Mouse (Mus musculus) left cerebral cortex, postnatal 36 days (tissue): ENCODE measurements around the gene Adam21. TPM values are rescaled to one million over a fixed set of nuclear protein-coding genes. Genes with fewer than 3 reads are reported as not detected.
A peak's percentile ranks its signal among the peaks of the same experiment; 100 is the strongest.
"Not testable (repeated sequence)": the region's sequence is repeated elsewhere in the genome, so short reads cannot be mapped to it uniquely, and the experiment has no call there.

Source experiments
- DNase-seq, 2 experiments: peaks; one replicate each; pipeline ENCODE4 v3.0.0; 2021 to 2022; ENCODE audit warnings: low spot score in 2 of 2, mixed read lengths in 1 of 2
- intact Hi-C: fragments of 180-260 bp; cut with DNase I; formaldehyde crosslinking; loops from one replicate; pipeline ENCODE4 v1.15.1; 2025
- total RNA-seq, 2 experiments: library from RNA; stranded (reverse); gene quantifications; 2 replicates each; pipeline ENCODE4 v1.2.3; 2021

The Adam21 gene
- total RNA-seq: under 1 TPM; 0.27 to 0.70 TPM

DNA sequence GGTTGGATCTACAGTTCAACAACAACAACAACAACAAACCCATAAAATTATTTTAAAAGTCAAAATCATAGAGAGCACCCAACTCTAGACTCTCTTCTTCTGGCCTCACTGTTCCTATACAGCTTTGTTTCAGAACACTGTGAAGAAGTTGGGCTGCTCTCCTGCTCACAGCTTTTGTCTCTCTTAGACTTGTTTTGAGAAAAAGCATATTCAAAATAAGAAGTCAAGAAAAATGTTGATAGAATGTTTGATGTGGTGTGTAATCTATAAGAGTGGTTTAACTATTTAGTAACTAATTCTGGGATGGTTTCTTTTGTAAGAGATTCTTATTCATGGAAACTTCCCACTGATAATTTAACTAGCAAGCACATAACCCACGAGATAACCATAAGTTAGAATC, at the start of gene Adam21:
Gene Adam21, minus strand, starts transcription at position 101 of the 400 bp plus-strand sequence.
- no peak for DNase-seq
- intact Hi-C loops: no loop called here

DNA sequence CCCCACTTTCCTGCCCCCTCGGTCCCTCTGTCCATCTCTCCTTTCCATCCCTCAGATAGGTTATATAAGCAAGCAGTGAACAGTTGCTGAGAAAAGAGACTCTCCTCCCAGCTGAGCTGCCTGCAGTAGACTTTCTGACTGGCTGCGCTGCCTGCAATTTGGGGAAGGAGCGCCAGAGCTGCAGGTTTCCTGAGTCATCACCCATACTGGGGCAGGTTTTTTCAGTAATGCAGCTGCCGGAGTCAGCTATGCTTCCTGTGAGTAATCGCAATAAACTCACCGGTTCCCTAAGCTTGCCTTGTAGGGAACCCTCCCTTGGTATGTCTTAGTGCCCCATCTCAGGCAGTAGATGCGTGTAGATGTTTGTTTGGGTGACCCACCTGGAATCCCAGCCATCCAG, 48.7 kb upstream of the Adam21 start:
- peak; percentile 37 to 48 for DNase-seq
- intact Hi-C loops: loop anchor here (5.0 kb wide), 1 partner anchor 70 kb away; no protein-coding TSS in a partner anchor

DNA sequence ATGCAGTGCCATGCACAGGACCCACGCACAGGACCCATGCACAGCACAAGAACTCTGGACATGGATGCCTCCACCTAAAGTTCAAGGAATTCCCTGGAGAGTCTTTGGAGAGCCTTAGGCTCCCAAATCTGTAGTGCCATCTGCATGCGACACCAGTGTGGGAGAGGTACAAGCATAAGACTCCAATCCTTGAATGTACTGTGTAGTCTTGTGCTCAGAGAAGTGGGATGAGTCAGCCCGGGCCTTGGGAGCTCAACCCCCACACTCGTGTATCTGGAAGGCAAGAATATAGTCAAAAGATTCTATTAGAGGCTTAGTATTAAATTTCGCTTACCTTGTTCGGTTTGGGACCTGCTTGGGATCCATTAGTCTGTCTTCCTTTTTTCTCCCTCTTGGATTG, 47.5 kb upstream of the Adam21 start:
- intact Hi-C loops: loop anchor here (5.0 kb wide), 1 partner anchor 71 kb away; no protein-coding TSS in a partner anchor

DNA sequence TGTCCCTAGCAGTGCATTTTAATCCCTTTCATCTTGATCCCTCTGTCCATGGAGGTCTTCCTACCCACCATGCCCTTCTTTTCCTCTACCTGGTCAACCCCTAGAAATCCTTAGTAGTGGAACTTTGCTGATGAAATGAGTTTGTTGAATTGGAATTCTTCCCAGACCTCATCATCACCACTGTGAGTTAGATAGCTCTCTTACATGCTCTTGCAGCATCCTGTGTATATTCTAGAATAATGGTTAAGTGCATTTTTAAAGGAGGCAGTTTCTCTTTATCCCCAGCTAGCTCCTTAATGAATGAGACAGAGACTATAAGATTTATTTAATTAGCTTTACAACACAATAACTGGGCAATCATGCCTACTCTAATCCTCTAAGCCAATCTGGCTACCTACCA, 41.2 kb upstream of the Adam21 start:
- DNase-seq: no peak
- intact Hi-C loops: no loop called here

More for the DNA sequence above, 47.5 kb upstream of the Adam21 start:
- DNase-seq: peak in 1 of 2 experiments; percentile 32

DNA sequence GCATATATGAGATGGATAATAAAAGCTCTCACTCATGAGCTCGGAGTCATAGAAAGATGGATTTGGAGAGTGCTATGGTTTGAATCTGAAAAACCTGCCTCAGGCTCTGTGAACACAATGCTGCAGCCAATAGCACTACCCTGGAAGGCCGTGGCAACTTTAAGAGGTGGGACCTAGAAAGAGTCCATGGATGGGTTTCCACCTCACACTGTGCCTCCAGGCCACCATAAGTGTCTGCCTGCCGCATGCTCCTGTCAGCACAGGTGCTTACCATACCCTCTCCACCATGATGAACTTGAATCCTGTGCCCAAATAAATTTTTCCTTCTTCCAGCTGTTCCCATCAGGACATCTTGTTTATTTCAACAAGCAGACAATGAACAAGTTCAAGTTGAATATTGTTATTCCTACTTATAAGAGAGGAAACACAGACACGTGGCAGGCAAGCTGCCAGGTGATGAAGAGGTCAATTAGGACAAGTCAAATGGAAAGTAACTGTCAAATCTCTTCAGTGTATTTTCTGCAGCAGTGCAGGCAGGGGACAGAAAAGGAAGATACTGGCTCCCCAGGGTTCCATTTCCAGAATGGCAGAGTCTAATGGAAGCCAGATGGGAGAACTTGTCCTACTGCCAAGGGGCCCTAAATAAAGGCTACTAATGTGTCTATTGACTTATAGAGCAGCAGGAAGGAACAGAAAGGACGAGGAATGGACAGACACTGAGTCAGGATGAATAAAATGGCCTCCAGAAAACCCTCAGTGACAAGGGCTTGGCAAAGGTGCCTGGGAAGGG, 36.9 kb upstream of the Adam21 start:
- intact Hi-C loops: no loop called here
- no peak for DNase-seq

DNA sequence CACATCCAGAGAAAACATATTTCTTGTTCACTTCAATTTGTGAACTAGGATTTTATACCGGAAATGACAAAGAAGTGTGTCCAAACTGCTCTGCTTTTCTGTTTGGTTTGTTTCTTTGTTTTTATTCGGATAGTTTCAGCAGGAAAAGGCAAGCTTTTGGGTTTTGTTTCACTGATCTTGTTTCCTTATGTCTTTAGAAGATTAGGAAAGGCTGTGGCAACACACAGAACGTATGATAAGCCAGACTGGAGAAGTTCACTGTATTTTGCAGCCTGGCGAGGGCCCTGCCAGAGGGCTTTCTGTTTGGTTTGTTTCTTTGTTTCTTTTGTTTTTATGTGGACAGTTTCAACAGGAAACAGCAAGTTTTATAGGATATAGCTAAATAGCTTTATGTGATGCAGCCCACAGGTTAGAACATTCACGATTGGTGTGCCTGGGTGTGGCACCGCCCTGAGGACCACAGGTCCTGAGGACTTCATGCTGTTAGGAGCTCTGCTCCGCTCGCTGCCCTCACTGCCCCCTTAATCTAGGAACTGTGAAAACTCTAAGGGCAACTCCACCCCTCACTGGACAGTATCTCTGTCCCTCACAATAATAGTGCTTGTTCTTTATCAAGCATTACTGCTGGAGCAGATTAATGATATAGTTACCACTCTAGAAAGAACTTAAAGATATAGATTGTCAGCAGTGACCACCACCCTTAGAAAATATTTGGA, 28.4 kb upstream of the Adam21 start:
- intact Hi-C loops: no loop called here
- DNase-seq: no peak

DNA sequence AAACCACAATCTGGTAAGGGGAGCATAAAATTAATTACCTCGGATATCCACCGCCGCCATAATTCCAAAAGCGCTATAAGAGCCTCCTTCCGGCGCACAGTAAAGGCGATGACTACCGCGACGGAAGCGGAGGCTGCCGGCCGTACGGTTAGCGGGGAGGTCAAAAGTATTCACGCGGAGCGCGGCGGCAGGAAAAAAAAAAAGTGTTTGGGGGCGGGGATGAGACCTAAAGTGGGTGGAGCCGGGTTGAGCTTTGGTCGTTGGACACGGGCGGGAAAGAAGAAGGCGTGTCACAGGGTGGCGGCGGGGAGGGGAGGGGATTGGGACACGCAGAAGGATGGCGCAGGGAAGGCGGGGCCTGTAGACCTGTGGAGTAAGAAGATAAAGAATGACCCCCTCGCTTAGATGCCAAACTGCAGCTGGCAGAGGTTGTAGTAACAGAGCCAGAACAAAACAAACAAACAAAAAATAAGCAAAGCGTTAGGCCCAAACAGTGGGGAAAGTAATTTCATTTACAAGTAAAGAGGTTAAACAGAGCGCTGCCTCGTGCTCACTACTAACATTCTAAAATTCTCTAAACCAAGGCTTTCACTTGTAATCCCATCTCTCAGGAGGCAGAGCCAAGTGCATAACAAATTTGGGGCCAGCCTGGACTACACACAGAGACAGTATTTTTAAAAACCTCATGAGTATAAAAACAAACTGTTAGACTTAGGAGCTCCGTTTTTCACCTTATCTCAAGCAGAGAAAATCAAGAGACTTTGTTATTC, 26.8 kb upstream of the Adam21 start, which contains the start of gene Med6:
Gene Med6, minus strand, starts transcription at position 107 of the 770 bp plus-strand sequence.
- peak; percentile 88 for DNase-seq
- intact Hi-C loops: loop anchor here (2.0 kb wide), 1 partner anchor 62 kb away; the partner anchor contains the start of genes Gm20498 and Synj2bp

DNA sequence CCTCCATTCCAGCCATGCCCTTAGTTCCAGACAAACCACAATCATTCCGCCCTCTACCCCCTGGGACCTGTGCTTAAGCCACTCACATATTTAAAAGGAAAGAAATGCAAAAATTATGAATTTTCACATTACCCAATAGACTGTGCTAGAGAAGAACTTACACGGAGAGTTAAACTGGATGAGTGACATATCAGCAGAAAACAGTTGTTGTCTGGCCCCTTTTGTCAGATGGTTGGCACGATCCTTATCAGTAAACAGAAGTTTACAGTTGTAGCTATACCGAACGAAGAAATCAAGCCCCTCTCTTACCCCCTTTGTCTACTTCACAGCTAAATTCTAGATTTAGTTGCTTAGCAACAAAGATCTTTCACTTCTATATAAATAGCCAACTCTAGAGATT, 343 bp downstream of the Adam21 start:
- intact Hi-C loops: no loop called here
- DNase-seq: no peak

DNA sequence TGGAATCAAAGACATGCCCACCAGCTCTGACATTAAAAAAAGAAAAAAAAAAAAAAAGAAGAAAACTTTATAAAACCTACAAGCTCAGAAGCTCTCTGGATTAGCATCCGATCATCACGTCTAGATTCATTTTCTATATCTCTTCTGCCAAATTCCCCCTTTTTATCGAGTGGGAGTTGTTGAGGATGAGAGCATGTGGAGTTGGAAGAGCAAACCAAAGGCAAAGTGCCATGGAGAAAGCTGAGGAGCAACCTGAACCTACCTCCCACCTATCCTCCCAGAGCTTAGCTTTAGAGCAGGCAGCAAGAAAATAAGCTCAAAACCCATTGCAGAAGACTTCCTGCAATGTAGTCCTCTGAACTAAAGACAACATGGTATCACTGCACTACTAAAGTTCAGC, 4.1 kb downstream of the Adam21 start:
- no peak for DNase-seq
- intact Hi-C loops: no loop called here

DNA sequence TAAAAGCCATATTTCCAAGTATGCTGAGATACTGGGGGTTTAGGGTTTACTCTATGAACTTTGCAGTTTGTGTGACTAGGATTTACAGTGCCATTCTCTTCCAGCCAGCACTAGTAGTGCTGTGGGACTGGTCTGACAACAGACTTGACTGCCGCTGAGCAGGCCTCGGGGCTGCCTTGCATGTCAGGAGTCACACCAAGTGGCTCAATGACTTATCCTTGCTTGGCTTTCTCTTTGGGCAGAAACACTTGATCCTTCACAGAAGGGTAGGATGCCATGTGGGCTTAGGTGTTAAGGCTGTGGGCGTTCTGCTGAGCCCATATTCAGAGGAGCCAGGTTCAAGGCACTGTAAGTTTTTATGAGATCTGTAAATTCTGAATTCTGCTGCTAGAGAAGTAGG, 19.0 kb downstream of the Adam21 start:
- intact Hi-C loops: no loop called here
- DNase-seq: no peak

DNA sequence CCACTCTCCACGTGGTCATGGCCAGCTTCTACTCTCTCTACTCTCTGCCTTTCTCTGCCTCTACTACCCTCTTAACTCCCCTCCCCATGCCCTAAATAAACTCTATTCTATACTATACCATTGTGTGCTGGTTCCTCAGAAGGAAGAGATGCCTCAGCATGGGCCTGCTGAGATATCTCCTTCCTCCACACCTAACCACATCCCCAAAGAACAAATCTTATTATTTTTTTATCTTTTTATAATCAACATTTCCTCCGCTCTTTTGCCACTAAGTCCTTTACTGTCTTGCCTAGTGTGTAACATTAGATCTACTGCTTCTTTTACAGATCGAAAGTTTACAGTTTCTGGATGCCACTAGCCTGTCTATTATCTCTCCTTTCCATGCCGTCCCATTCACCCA, 21.1 kb downstream of the Adam21 start:
- intact Hi-C loops: no loop called here
- DNase-seq: no peak

DNA sequence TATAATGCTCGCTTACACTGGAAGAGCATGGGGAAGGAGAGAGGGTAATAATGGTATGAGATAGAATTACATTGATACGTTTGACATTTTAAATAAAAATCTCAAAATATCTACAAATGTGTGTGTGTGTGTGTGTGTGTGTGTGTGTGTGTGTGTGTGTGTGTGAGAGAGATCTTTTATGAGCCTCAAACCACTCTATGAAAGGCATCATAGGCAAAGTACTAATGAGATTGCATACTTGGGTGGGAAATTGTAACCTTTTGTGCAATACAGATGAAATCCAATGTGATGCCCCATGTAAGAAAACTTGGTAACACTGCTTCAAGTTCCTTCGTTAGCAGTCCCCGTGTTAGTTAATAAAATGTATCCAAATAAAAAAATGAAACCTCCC, 35.2 kb downstream of the Adam21 start:
- intact Hi-C loops: loop anchor here (2.0 kb wide), 1 partner anchor 62 kb away; the partner anchor contains the start of gene Med6
- DNase-seq: no peak

DNA sequence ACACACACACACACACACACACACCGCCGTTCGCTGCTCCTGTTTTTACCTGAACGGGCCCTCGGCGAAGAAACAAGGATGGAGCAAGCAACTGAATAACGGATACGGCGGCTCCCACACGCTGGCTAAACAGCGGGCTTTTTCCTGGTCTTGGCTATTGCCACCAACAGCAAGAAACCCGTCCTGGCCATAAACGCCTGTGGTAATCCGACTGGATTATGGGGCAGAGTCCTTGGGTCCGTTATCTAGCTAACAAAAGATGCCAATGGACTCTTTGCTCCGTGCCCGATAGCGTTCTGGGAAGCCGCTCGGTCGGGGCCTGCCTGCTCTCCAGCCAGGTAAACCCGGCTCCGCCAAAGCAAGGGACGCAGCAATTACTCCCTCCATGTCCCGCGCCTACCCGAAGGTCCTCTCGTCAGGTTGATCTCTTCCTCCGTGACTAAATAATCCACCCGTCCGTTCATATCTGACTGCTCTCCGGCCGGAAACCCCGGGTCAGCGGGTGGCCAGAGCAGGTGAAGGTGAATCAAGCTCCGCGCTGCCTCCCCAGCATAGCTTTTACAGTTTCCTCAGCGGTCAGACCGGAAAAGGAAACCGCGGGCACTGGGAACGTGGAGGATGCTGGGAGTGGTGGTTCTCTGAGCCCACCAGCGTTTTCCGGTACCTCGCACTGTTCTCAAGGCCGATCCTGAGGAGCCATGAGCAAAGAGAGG, 35.8 kb downstream of the Adam21 start, which contains the start of the genes Gm20498 and Synj2bp:
Gene Gm20498, minus strand, starts transcription at position 590 of the 713 bp plus-strand sequence.
Gene Synj2bp, minus strand, starts transcription at position 596 of the 713 bp plus-strand sequence.
- intact Hi-C loops: loop anchor here (2.0 kb wide), 1 partner anchor 62 kb away; the partner anchor contains the start of gene Med6
- peak; percentile 90 for DNase-seq

DNA sequence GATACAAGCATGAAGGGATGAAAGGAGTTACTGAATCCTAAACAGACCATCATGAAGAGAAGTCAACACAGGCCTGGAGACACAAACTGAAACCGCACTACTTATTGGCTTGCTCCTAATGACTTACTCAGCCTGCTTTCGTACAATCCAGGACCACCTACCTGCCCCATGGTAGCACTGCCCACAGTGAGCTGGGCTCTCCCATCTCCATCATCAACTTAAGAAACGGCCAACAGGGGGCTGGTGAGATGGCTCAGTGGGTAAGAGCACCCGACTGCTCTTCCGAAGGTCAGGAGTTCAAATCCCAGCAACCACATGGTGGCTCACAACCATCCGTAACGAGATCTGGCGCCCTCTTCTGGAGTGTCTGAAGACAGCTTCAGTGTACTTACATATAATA, 37.7 kb downstream of the Adam21 start:
- intact Hi-C loops, DNase-seq: not testable (repeated sequence)

Other genes with a start within 250 kb of the Adam21 start
- 10 to 100 TPM; 19.6 to 22.9 TPM for gene Slc8a3, start 235.3 kb downstream of the Adam21 start, total RNA-seq
- gene Gm4787, start 189.0 kb downstream of the Adam21 start, total RNA-seq: 1 to 10 TPM; 1.5 to 3.2 TPM
- gene Adam4, start 146.5 kb downstream of the Adam21 start, total RNA-seq: 1 to 10 TPM; 1.8 to 4.3 TPM
- gene Cox16, start 83.3 kb downstream of the Adam21 start, total RNA-seq: 10 to 100 TPM; 34.0 to 45.4 TPM
- 10 to 100 TPM; 39.6 to 40.5 TPM for gene Gm20498, start 35.6 kb downstream of the Adam21 start, total RNA-seq
- gene Synj2bp, start 35.6 kb downstream of the Adam21 start, total RNA-seq: 10 to 100 TPM; 31.2 to 35.2 TPM
- 10 to 100 TPM; 26.5 to 30.6 TPM for gene Med6, start 26.5 kb upstream of the Adam21 start, total RNA-seq
- gene Ttc9, start 62.8 kb upstream of the Adam21 start, total RNA-seq: 10 to 100 TPM; 50.2 to 56.7 TPM
- 10 to 100 TPM; 61.1 to 63.1 TPM for gene Map3k9, start 212.7 kb upstream of the Adam21 start, total RNA-seq